Mouse (Mus musculus) intestine, postnatal 0 days (tissue): ENCODE data around the gene Vhl. TPM values are rescaled to one million over a fixed set of nuclear protein-coding genes. Genes with fewer than 3 reads are reported as not detected.

Experiments
- ATAC-seq: fragments of 200-750 bp; cut with Nextera tagmentation; 2 replicates; pipeline ENCODE4 v1.8.0; 2017; ENCODE audit warnings: mild to moderate bottlenecking, moderate TSS enrichment, moderate library complexity
- H3K27ac ChIP-seq: fragments of 300-500 bp; sonication (generic); 2 replicates; pipeline ENCODE4 v1.5.1; 2014; ENCODE audit warnings: mild to moderate bottlenecking, low read depth, low read length, moderate library complexity
- H3K27me3 ChIP-seq: fragments of 300-500 bp; sonication (generic); replicated peaks from 2 replicates; pipeline ENCODE4 v1.6.1; 2014; ENCODE audit warnings: low read length, mixed read lengths; ENCODE audit not compliant: control insufficient read depth, insufficient read depth
- H3K36me3 ChIP-seq: fragments of 300-500 bp; sonication (generic); 2 replicates; pipeline ENCODE4 v1.6.1; 2014; ENCODE audit warnings: mild to moderate bottlenecking, moderate library complexity; ENCODE audit not compliant: control insufficient read depth, insufficient read depth
- H3K4me1 ChIP-seq: fragments of 300-500 bp; sonication (generic); replicated peaks from 2 replicates; pipeline ENCODE4 v1.6.1; 2014; ENCODE audit warnings: antibody characterized with exemption, low read length, mixed read lengths; ENCODE audit not compliant: control insufficient read depth, insufficient read depth
- H3K4me2 ChIP-seq: fragments of 300-500 bp; sonication (generic); replicated peaks from 2 replicates; pipeline ENCODE4 v1.6.1; 2014; ENCODE audit warnings: low read depth, mild to moderate bottlenecking, moderate library complexity
- H3K4me3 ChIP-seq: fragments of 300-500 bp; sonication (generic); 2 replicates; pipeline ENCODE4 v1.5.1; 2014; ENCODE audit warnings: low read depth, low read length
- H3K9ac ChIP-seq: fragments of 300-500 bp; sonication (generic); 2 replicates; pipeline ENCODE4 v1.6.1; 2014; ENCODE audit warnings: mild to moderate bottlenecking, low read depth, low read length
- H3K9me3 ChIP-seq: fragments of 300-500 bp; sonication (generic); 2 replicates; pipeline ENCODE4 v1.6.1; 2016; ENCODE audit warnings: mixed run types; ENCODE audit not compliant: control insufficient read depth
- CTCF ChIP-seq: sonication (generic); IDR thresholded peaks from 2 replicates; pipeline ENCODE4 v1.5.1; 2016; ENCODE audit warnings: low read depth, mild to moderate bottlenecking, control low read depth, antibody characterized with exemption, moderate library complexity
- WGBS: fragments of 180-500 bp; shearing (Covaris S2); extraction: QIAGEN DNeasy Blood & Tissue Kit; methylation state at CpG from one replicate; pipeline ENCODE4 v1.1.7; 2014; 5-methylcytosine and 5-hydroxymethylcytosine counted together
- polyA plus RNA-seq: library from polyadenylated mRNA; unstranded; fragments of >200 nt; fragmentation: Nextera tagmentation; extraction: Ambion mirVana; gene quantifications from 2 replicates; pipeline ENCODE4 v1.2.1, GENCODE M21; 2015

The Vhl gene
- polyA plus RNA-seq, 1 experiment from 2014 or later: 20.6 TPM

DNA sequence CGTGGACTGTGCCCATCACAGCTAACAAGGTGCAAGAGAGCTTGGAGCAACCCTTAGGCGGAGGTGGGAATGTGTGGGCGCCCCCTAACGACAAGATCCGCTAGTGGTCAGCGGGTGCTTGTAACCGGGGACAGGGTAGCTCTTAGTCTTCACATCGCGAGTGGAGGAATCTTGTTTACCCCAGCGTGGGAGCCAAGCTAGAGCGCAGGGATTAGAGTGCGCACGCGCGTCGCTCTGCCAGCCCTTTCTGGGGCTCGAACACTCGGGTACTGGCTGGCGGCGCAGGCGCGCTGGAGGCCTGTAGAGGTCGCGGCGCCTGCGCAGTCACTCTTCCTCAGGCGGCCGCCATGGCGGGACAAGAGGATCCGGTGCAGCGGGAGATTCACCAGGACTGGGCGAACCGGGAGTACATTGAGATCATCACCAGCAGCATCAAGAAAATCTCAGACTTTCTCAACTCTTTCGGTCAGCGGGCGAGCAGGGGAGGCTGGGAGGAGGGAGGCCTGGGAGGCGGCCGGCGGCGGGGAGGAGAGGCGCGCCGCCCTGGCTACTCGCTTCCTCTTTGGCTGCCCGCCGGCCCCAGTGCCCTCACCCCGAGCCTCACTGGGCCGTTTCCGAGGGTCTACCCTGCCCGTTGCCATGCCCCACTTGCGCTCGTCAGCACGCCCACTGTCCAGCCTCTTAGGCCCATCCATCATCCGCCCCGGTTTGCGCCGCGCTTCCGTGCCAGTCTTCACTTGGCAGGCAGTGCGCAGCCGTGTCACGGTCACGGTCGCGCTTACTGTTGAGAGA lies 19.1 kb upstream of the Vhl start, which contains the start of gene Brk1:
Brk1 (plus strand) TSS at position 341 of the 792 bp plus-strand sequence.
- under 1% methylated on average over 55 of the region's 65 CpGs for WGBS
- H3K4me1 ChIP-seq: peaks cover 3% of the 10 kb centered on the region; the same call in 1 of the 2 replicates
- peak; percentile 86 for ATAC-seq
- peak within 1 kb of the TSS; percentile 56 for H3K9ac ChIP-seq
- H3K27me3 ChIP-seq: no peaks in the 10 kb centered on the region
- peak; percentile 71 for TF ChIP-seq CTCF
- peak within 1 kb of the TSS; percentile 29 for H3K27ac ChIP-seq
- 0 out of 2 replicates have a peak, but pooled peaks cover 3% of the 10 kb centered on the region for H3K36me3 ChIP-seq
- peak within 1 kb of the TSS; percentile 75 for H3K4me2 ChIP-seq
- H3K9me3 ChIP-seq: no peaks in the 10 kb centered on the region
- H3K4me3 ChIP-seq: peak within 1 kb of the TSS; percentile 57

GRCm38 (mm10) chr6:113605224-113605545 lies 18.6 kb upstream of the Vhl start:
- Histone ChIP-seq H3K4me1 (peaks cover 3% of the 10 kb centered on the region; the same call in 1 of the 2 replicates), H3K4me2 (peak overlapping the region; percentile 75), H3K27ac (peak overlapping the region; percentile 29; the same call in 1 of the 2 replicates), H3K27me3 (no peaks in the 10 kb centered on the region), H3K9ac (peak overlapping the region; percentile 56), H3K4me3 (peak overlapping the region; percentile 57), H3K36me3 (0 out of 2 replicates have a peak, but pooled peaks cover 3% of the 10 kb centered on the region), H3K9me3 (no peaks in the 10 kb centered on the region)
- no peak for TF ChIP-seq CTCF
- 2% methylated on average over 10 of the region's 10 CpGs for WGBS
- peak; percentile 10; the same call in 1 of the 2 replicates for ATAC-seq

GRCm38 (mm10) chr6:113608871-113609270 lies 14.9 kb upstream of the Vhl start:
- Histone ChIP-seq H3K4me3 (no peak overlapping the region), H3K27ac (no peak overlapping the region), H3K27me3 (no peaks in the 10 kb centered on the region), H3K9me3 (no peaks in the 10 kb centered on the region), H3K4me2 (no peak overlapping the region), H3K36me3 (0 out of 2 replicates have a peak, but pooled peaks cover 3% of the 10 kb centered on the region), H3K9ac (no peak overlapping the region), H3K4me1 (peaks cover 3% of the 10 kb centered on the region; the same call in 1 of the 2 replicates)
- WGBS: 44% methylated on average over 6 of the region's 6 CpGs
- TF ChIP-seq CTCF: no peak
- ATAC-seq: no peak

DNA sequence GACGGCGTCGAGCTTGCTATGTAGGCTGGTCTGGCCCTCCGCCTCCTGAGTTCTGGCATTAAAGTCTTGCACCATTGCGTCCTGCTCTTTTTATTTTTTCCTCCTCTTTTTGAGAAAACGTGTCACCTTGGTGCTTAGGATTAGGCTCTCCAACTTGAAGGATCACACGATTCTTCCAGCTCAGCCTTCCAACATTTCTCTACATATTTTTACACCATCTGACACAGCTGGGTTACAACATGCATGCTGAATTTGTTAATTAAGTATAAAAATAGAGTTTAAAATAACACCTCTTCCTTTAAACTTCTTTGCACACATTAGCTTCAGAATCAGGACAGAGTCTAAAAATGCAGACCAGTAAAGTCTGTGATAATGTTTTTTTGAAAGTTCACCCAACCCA lies 14.5 kb upstream of the Vhl start:
- 62% methylated on average over 7 of the region's 7 CpGs for WGBS

GRCm38 (mm10) chr6:113612258-113612969 lies 11.3 kb upstream of the Vhl start:
- no peak for ATAC-seq
- 79% methylated on average over 8 of the region's 8 CpGs for WGBS
- TF ChIP-seq CTCF: no peak

More for the DNA sequence above, 14.5 kb upstream of the Vhl start:
- no peak for ATAC-seq
- TF ChIP-seq CTCF: no peak
- Histone ChIP-seq H3K4me3 (no peak overlapping the region), H3K4me2 (no peak overlapping the region), H3K27me3 (no peaks in the 10 kb centered on the region), H3K9me3 (no peaks in the 10 kb centered on the region), H3K9ac (no peak overlapping the region), H3K36me3 (0 out of 2 replicates have a peak, but pooled peaks cover 3% of the 10 kb centered on the region), H3K4me1 (peaks cover 3% of the 10 kb centered on the region; the same call in 1 of the 2 replicates), H3K27ac (no peak overlapping the region)

DNA sequence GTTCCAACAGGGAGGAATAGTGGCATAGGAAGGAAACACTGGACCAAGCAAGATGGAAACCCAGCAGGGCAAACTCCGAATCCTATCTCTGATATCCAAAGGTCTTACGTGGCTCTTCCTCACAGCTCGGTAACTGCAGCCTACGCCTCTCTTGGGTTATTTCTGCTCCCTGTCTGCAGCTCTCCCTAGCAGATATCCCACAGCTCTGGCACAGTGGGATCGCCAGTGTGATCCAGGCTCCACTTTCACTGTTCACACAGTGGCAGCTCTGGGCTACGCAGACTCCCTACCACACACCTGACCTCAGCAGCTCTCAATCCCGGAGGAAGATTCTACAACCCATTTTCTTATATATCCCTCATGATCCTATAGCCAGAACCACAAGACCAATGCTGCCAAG lies 9.6 kb upstream of the Vhl start:
- H3K4me3 ChIP-seq: no peak overlapping the region
- H3K4me2 ChIP-seq: no peak overlapping the region
- no peak for TF ChIP-seq CTCF
- no peak overlapping the region for H3K27ac ChIP-seq
- 92% methylated on average over 7 of the region's 7 CpGs for WGBS
- H3K4me1 ChIP-seq: no peaks in the 10 kb centered on the region
- ATAC-seq: no peak
- H3K27me3 ChIP-seq: no peaks in the 10 kb centered on the region
- H3K36me3 ChIP-seq: peaks cover 25% of the 10 kb centered on the region
- no peak overlapping the region for H3K9ac ChIP-seq
- H3K9me3 ChIP-seq: no peaks in the 10 kb centered on the region

More at GRCm38 (mm10) chr6:113612258-113612969, 11.3 kb upstream of the Vhl start:
- Histone ChIP-seq H3K4me2 (no peak overlapping the region), H3K36me3 (peaks cover 20% of the 10 kb centered on the region), H3K4me3 (no peak overlapping the region), H3K9ac (no peak overlapping the region), H3K4me1 (peaks cover 3% of the 10 kb centered on the region; the same call in 1 of the 2 replicates), H3K9me3 (no peaks in the 10 kb centered on the region), H3K27ac (no peak overlapping the region), H3K27me3 (no peaks in the 10 kb centered on the region)
